Mouse (Mus musculus) midbrain, embryonic 14.5 days (tissue): Measurements from ENCODE around the gene Rusc2. TPM values are rescaled to one million over a fixed set of nuclear protein-coding genes. Genes with fewer than 3 reads are reported as not detected.
A peak's percentile ranks its signal among the peaks of the same experiment; 100 is the strongest.

Experiments used
- ATAC-seq: fragments of 200-750 bp; cut with Nextera tagmentation; 2 replicates; pipeline ENCODE4 v1.8.0; 2017; ENCODE audit warnings: moderate number of reproducible peaks, moderate library complexity; ENCODE audit not compliant: low FRiP score, low TSS enrichment
- DNase-seq: peaks from one replicate; pipeline ENCODE4 v3.0.0-alpha.2; 2015
- H3K27ac ChIP-seq: fragments of 300-500 bp; sonication (generic); replicated peaks from 2 replicates; pipeline ENCODE4 v1.5.1; 2014; ENCODE audit warnings: mild to moderate bottlenecking, low read depth, low read length, moderate library complexity
- H3K27me3 ChIP-seq: fragments of 300-500 bp; sonication (generic); 2 replicates; pipeline ENCODE4 v1.6.1; 2014; ENCODE audit warnings: low read length, control low read depth, mixed read lengths; ENCODE audit not compliant: control insufficient read depth, insufficient read depth
- H3K36me3 ChIP-seq: fragments of 300-500 bp; sonication (generic); 2 replicates; pipeline ENCODE4 v1.6.1; 2014; ENCODE audit warnings: low read length, control low read depth; ENCODE audit not compliant: control insufficient read depth, insufficient read depth
- H3K4me1 ChIP-seq: fragments of 300-500 bp; sonication (generic); 2 replicates; pipeline ENCODE4 v1.6.1; 2014; ENCODE audit warnings: mild to moderate bottlenecking, antibody characterized with exemption, low read length, control low read depth; ENCODE audit not compliant: control insufficient read depth, insufficient read depth
- H3K4me2 ChIP-seq: fragments of 300-500 bp; sonication (generic); 2 replicates; pipeline ENCODE4 v1.6.1; 2014; ENCODE audit warnings: mild to moderate bottlenecking, low read length, moderate library complexity
- H3K4me3 ChIP-seq: fragments of 300-500 bp; sonication (generic); replicated peaks from 2 replicates; pipeline ENCODE4 v1.5.1; 2014; ENCODE audit warnings: low read depth, low read length
- H3K9ac ChIP-seq: fragments of 300-500 bp; sonication (generic); replicated peaks from 2 replicates; pipeline ENCODE4 v1.6.1; 2014; ENCODE audit warnings: mild to moderate bottlenecking, low read length, moderate library complexity
- H3K9me3 ChIP-seq: fragments of 300-500 bp; sonication (generic); 2 replicates; pipeline ENCODE4 v1.6.1; 2016; ENCODE audit warnings: low read length, control low read depth, mixed read lengths; ENCODE audit not compliant: control insufficient read depth
- WGBS: fragments of 180-500 bp; shearing (Covaris S2); extraction: QIAGEN DNeasy Blood & Tissue Kit; methylation state at CpG from one replicate; pipeline ENCODE4 v1.1.7; 2014; 5-methylcytosine and 5-hydroxymethylcytosine counted together
- polyA plus RNA-seq: library from polyadenylated mRNA; unstranded; fragments of >200 nt; fragmentation: Nextera tagmentation; extraction: Ambion mirVana; gene quantifications from 2 replicates; pipeline ENCODE4 v1.2.1, GENCODE M21; 2014

Gene Rusc2
- polyA plus RNA-seq, 1 experiment from 2014 or later, result 68.1 TPM

GRCm38 (mm10) chr4:43424072-43424471 lies 42.3 kb downstream of the Rusc2 start:
- Histone ChIP-seq H3K4me3 (no peak overlapping the region), H3K4me1 (0 out of 2 replicates have a peak, but pooled peaks cover 8% of the 10 kb centered on the region), H3K4me2 (no peak overlapping the region), H3K27me3 (peaks cover 36% of the 10 kb centered on the region; the same call in 1 of the 2 replicates), H3K9me3 (no peaks in the 10 kb centered on the region), H3K27ac (no peak overlapping the region), H3K9ac (no peak overlapping the region), H3K36me3 (peaks cover 77% of the 10 kb centered on the region)
- no peak for ATAC-seq
- no peak for DNase-seq
- 88% methylated on average over 9 of the region's 9 CpGs for WGBS

DNA sequence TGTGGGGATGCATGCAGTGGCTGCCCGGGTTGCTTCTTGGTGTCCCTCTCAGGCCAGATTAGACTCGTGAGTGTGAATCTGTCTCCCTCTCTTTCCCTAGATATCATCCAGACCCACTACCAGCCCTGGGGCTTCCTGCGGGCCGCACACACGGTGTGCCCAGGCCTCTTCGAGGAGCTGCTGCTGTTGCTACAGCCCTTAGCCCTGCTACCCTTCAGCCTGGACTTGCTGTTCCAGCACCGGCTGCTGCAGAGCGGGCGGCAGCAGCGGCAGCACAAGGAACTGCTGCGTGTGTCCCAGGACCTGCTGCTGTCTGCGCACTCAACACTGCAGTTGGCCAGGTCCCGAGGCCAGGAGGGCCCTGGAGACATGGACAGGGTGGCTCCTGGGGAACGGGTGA lies 43.4 kb downstream of the Rusc2 start:
- Histone ChIP-seq H3K4me1 (0 out of 2 replicates have a peak, but pooled peaks cover 8% of the 10 kb centered on the region), H3K4me2 (no peak overlapping the region), H3K27ac (no peak overlapping the region), H3K36me3 (peaks cover 70% of the 10 kb centered on the region), H3K4me3 (no peak overlapping the region), H3K9ac (no peak overlapping the region), H3K27me3 (peaks cover 36% of the 10 kb centered on the region; the same call in 1 of the 2 replicates), H3K9me3 (no peaks in the 10 kb centered on the region)
- DNase-seq (no peak), ATAC-seq (no peak)
- WGBS, result 23% methylated on average over 14 of the region's 14 CpGs

- WGBS, result 21% methylated on average over 31 of the region's 31 CpGs
Observed at GRCm38 (mm10) chr4:43425648-43426380, 44.0 kb downstream of the Rusc2 start.

GRCm38 (mm10) chr4:43426487-43426886 lies 44.7 kb downstream of the Rusc2 start:
- H3K27ac ChIP-seq, result no peak overlapping the region
- peaks cover 65% of the 10 kb centered on the region for H3K36me3 ChIP-seq
- H3K4me3 ChIP-seq, result no peak overlapping the region
- WGBS, result 47% methylated on average over 10 of the region's 10 CpGs
- H3K27me3 ChIP-seq, result peaks cover 36% of the 10 kb centered on the region; the same call in 1 of the 2 replicates
- H3K4me2 ChIP-seq, result no peak overlapping the region
- H3K4me1 ChIP-seq, result 0 out of 2 replicates have a peak, but pooled peaks cover 8% of the 10 kb centered on the region
- H3K9me3 ChIP-seq, result no peaks in the 10 kb centered on the region
- no peak overlapping the region for H3K9ac ChIP-seq
- no peak for ATAC-seq
- DNase-seq, result no peak

More at GRCm38 (mm10) chr4:43425648-43426380, 44.0 kb downstream of the Rusc2 start:
- Histone ChIP-seq H3K4me1 (0 out of 2 replicates have a peak, but pooled peaks cover 8% of the 10 kb centered on the region), H3K9me3 (no peaks in the 10 kb centered on the region), H3K4me3 (no peak overlapping the region), H3K9ac (no peak overlapping the region), H3K27ac (no peak overlapping the region), H3K27me3 (peaks cover 36% of the 10 kb centered on the region; the same call in 1 of the 2 replicates), H3K4me2 (no peak overlapping the region), H3K36me3 (peaks cover 70% of the 10 kb centered on the region)
- no peak for DNase-seq
- ATAC-seq, result no peak

GRCm38 (mm10) chr4:43427501-43428179 lies 45.9 kb downstream of the Rusc2 start:
- peak; percentile 34 for DNase-seq
- Histone ChIP-seq H3K36me3 (peaks cover 54% of the 10 kb centered on the region), H3K27me3 (peaks cover 35% of the 10 kb centered on the region; the same call in 1 of the 2 replicates), H3K9ac (no peak overlapping the region), H3K4me2 (no peak overlapping the region), H3K4me3 (no peak overlapping the region), H3K9me3 (no peaks in the 10 kb centered on the region), H3K4me1 (0 out of 2 replicates have a peak, but pooled peaks cover 8% of the 10 kb centered on the region), H3K27ac (no peak overlapping the region)
- WGBS, result 23% methylated on average over 23 of the region's 23 CpGs
- ATAC-seq, result no peak

DNA sequence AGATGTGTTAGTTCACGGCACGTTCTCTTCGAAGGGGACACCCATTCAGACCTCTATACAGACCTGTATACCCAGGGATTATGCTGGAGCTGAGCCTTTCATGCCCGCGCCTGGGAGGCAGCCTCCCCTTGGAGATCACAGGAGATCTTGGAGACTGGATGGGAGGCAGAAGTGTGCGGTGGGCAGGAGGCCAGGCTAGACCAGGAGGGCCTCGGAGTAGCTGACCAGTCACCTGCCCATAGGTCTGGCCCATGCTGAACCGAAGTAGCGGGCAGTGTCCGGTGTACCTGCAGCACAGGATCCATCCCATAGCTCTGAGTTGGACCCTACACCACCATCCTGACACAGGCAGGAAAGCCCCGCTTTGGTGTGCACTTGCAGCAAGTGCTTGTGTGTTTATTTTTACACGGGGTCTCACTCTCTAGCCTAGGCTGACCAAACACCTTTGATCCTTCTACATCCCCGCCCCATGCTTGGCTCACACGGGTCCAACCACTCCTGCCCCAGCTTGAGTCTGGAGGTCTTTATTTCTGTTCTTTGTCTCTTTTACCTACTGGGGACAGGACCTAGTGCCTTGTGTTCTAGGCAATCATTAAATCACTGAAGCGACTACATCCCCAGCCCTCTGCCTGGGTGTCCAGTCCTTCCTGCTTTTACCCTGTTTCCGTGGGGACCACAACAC lies 46.5 kb downstream of the Rusc2 start:
- no peak overlapping the region for H3K4me3 ChIP-seq
- 24% methylated on average over 16 of the region's 16 CpGs for WGBS
- H3K27ac ChIP-seq, result no peak overlapping the region
- no peak overlapping the region for H3K4me2 ChIP-seq
- H3K9me3 ChIP-seq, result no peaks in the 10 kb centered on the region
- H3K9ac ChIP-seq, result no peak overlapping the region
- H3K27me3 ChIP-seq, result peaks cover 28% of the 10 kb centered on the region; the same call in 1 of the 2 replicates
- ATAC-seq, result no peak
- peak; percentile 37 for DNase-seq
- H3K36me3 ChIP-seq, result peaks cover 47% of the 10 kb centered on the region
- 0 out of 2 replicates have a peak, but pooled peaks cover 8% of the 10 kb centered on the region for H3K4me1 ChIP-seq

- WGBS, result 8% methylated on average over 10 of the region's 10 CpGs
- Histone ChIP-seq H3K4me2 (no peak within 1 kb of the TSS), H3K9me3 (no peaks in the 10 kb centered on the region), H3K4me1 (0 out of 2 replicates have a peak, but pooled peaks cover 8% of the 10 kb centered on the region), H3K27me3 (peaks cover 26% of the 10 kb centered on the region; the same call in 1 of the 2 replicates), H3K4me3 (no peak within 1 kb of the TSS), H3K36me3 (peaks cover 41% of the 10 kb centered on the region), H3K9ac (no peak within 1 kb of the TSS; the same call in 1 of the 2 replicates), H3K27ac (no peak within 1 kb of the TSS)
- 0 out of 2 replicates have a peak, but pooled peaks have one; percentile 28 for ATAC-seq
- DNase-seq, result peak; percentile 42
Observed at GRCm38 (mm10) chr4:43428946-43429345, 47.2 kb downstream of the Rusc2 start, which contains the start of gene Fam166b. Fam166b (minus strand) TSS chr4:43429134.

DNA sequence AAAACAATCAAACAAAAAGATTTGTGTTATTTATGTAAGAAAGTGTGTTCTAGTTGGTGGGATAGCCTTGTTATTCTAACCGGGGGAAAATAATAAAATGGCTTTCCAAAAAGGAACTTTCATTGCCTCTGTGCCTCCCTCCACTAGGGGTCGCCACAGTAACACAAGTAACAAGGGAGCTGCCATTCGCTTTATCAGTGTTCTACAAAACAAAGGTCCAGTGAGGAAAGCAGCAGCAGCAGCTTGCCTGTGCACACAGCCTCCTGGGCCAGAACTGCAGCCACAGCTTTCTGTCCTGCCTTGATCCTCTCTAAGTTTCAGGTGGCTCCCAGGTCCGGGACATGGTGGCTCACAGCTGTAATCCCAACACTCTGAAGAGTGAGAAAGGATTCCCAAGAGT lies 49.9 kb downstream of the Rusc2 start:
- H3K9me3 ChIP-seq, result no peaks in the 10 kb centered on the region
- DNase-seq, result peak; percentile 96
- peaks cover 4% of the 10 kb centered on the region; the same call in 1 of the 2 replicates for H3K27me3 ChIP-seq
- H3K4me2 ChIP-seq, result no peak overlapping the region
- 4% methylated on average over 4 of the region's 4 CpGs for WGBS
- no peak overlapping the region for H3K4me3 ChIP-seq
- peak overlapping the region; percentile 79 for H3K27ac ChIP-seq
- H3K36me3 ChIP-seq, result peaks cover 13% of the 10 kb centered on the region
- H3K4me1 ChIP-seq, result 0 out of 2 replicates have a peak, but pooled peaks cover 8% of the 10 kb centered on the region
- ATAC-seq, result peak; percentile 66; the same call in 1 of the 2 replicates
- H3K9ac ChIP-seq, result no peak overlapping the region
